Mouse (Mus musculus): ENCODE measurements around the gene Tesmin.

DNA sequence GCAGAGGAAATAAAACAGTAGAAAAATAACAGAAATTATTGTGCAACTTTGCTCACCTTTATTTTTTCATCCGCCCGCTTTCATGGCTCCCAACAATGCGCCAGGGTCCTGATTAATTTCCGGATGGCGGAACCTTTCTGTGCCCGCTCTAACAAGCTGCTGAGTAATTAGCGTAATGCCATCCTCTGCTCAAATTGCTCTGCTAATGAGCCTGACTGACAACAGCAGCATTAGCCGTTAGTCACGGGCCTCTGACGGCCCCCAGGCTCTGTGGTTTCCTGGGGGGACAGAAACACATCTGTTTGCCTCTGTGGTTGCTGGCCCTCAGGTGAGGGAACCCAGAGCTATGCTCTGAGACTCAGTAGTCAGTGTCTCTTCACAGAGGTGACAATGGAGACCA, 52.4 kb downstream of the Tesmin start:
- TF ChIP-seq POLR2A (IDR thresholded peaks at IDR 0.05; ENCODE audit: borderline replicate concordance, control insufficient read depth, low read depth, low read length) (no peak), CTCF (IDR thresholded peaks at IDR 0.05; ENCODE audit: control insufficient read depth, insufficient read depth, low read length) (no peak)

All from bone marrow, adult 2 months (tissue).